In genomic region chr2:92608810-92609581, GRCm38 (mm10) we compare ENCODE assay signal across 8 mouse cellular contexts. TPM values are rescaled to one million over a fixed set of nuclear protein-coding genes. Genes with fewer than 3 reads are reported as not detected.
DNase-seq lines count a peak whose midpoint lies in the region; ATAC-seq and TF ChIP-seq lines count a peak whose summit lies in the region.
"Had no signal": no experiment of that assay in that cellular context is flagged by ENCODE, and none has a peak within 500 bp of the region (broad histone marks: within the 10 kb centered on the region; RNA-seq: fewer than 3 reads in every experiment).

No protein-coding gene starts in this region.

- no peaks in the 10 kb centered on the region for H3K36me3 ChIP-seq in E14TG2a.4 (ENCODE audit: insufficient read depth, low read length)

- peaks cover 12% of the 10 kb centered on the region for H3K4me1 ChIP-seq in E14TG2a.4 (replicated peaks; ENCODE audit: low read depth, low read length)

- no peak overlapping the region for H3K4me3 ChIP-seq in E14TG2a.4 (replicated peaks; ENCODE audit: low read length)
- H3K4me3 ChIP-seq: myocyte had no signal

- H3K9me3 ChIP-seq in E14TG2a.4 (ENCODE audit: low read length): no peaks in the 10 kb centered on the region

- peak; percentile 96 for TF ChIP-seq CTCF in E14TG2a.4 (conservative IDR thresholded peaks at IDR 0.05; ENCODE audit: low read length)

- peaks cover 64% of the 10 kb centered on the region for H3K27me3 ChIP-seq in E14TG2a.4 (ENCODE audit: insufficient read depth, low read length)

- peak; percentile 87 for DNase-seq in A20 (ENCODE audit: low read depth, low spot score)
- DNase-seq in cerebellum, adult 9-11 months: peak; percentile 43
- peak; percentile 81 to 92 for DNase-seq in frontal cortex, adult 2 months (ENCODE audit: extremely low spot score in 1 of 2, low spot score in 1 of 2)
- peak; percentile 88 for DNase-seq in layer of hippocampus, adult 9-10 months (ENCODE audit: low spot score)
- peak; percentile 51 for DNase-seq in skeletal muscle tissue, adult 2 months (ENCODE audit: low read depth, low spot score)

- peak; percentile 64 for ATAC-seq in megakaryocyte, adult 5-6 weeks (ENCODE audit: poor library complexity, severe bottlenecking)

RNA-seq across cellular contexts. Expression of gene Chst1, which starts 9.5 kb away (rescaled TPM):
- 229 and 239 TPM in 2 replicates for polyA plus RNA-seq in frontal cortex, adult 2 months (2012; rRNA removed)
- total RNA-seq in megakaryocyte, adult 5-6 weeks (2015): 0.91 and 1.3 TPM in 2 replicates
- 1.0 and 1.1 TPM in 2 replicates for total RNA-seq in megakaryocyte, adult 5-6 weeks (2017)
